Mouse (Mus musculus) midbrain, embryonic 11.5 days (tissue): Measurements from ENCODE around the gene Dmbt1. TPM values are rescaled to one million over a fixed set of nuclear protein-coding genes. Genes with fewer than 3 reads are reported as not detected.
"Not testable (repeated sequence)": the region's sequence is repeated elsewhere in the genome, so short reads cannot be mapped to it uniquely, and the experiment has no call there.

ENCODE experiments used
- ATAC-seq: fragments of 200-750 bp; cut with Nextera tagmentation; 2 replicates; pipeline ENCODE4 v1.8.0; 2017; ENCODE audit warnings: moderate TSS enrichment, moderate library complexity; ENCODE audit not compliant: low FRiP score
- DNase-seq: peaks from one replicate; pipeline ENCODE4 v3.0.0; 2015; ENCODE audit warnings: low spot score; ENCODE audit errors: missing footprints
- H3K27ac ChIP-seq: fragments of 300-500 bp; sonication (generic); 2 replicates; pipeline ENCODE4 v1.5.1; 2014; ENCODE audit warnings: low read depth, low read length
- H3K27me3 ChIP-seq: fragments of 300-500 bp; sonication (generic); 2 replicates; pipeline ENCODE4 v1.6.1; 2014; ENCODE audit warnings: mild to moderate bottlenecking, low read length, moderate library complexity, mixed read lengths; ENCODE audit not compliant: control insufficient read depth, insufficient read depth
- H3K36me3 ChIP-seq: fragments of 300-500 bp; sonication (generic); 2 replicates; pipeline ENCODE4 v1.6.1; 2014; ENCODE audit warnings: mild to moderate bottlenecking, low read length, moderate library complexity, mixed read lengths; ENCODE audit not compliant: control insufficient read depth, insufficient read depth
- H3K4me1 ChIP-seq: fragments of 300-500 bp; sonication (generic); 2 replicates; pipeline ENCODE4 v1.6.1; 2014; ENCODE audit warnings: low read length; ENCODE audit not compliant: control insufficient read depth, insufficient read depth
- H3K4me2 ChIP-seq: fragments of 300-500 bp; sonication (generic); 2 replicates; pipeline ENCODE4 v1.6.1; 2014; ENCODE audit warnings: mild to moderate bottlenecking, moderate library complexity
- H3K4me3 ChIP-seq: fragments of 300-500 bp; sonication (generic); 2 replicates; pipeline ENCODE4 v1.5.1; 2014; ENCODE audit warnings: low read depth, low read length
- H3K9ac ChIP-seq: fragments of 300-500 bp; sonication (generic); 2 replicates; pipeline ENCODE4 v1.6.1; 2014; ENCODE audit warnings: low read length
- H3K9me3 ChIP-seq: fragments of 300-500 bp; sonication (generic); 2 replicates; pipeline ENCODE4 v1.6.1; 2016; ENCODE audit warnings: low read length; ENCODE audit not compliant: control insufficient read depth
- WGBS: fragments of 180-500 bp; shearing (Covaris S2); extraction: QIAGEN DNeasy Blood & Tissue Kit; methylation state at CpG from one replicate; pipeline ENCODE4 v1.1.7; 2014; 5-methylcytosine and 5-hydroxymethylcytosine counted together
- polyA plus RNA-seq: library from polyadenylated mRNA; unstranded; fragments of >200 nt; fragmentation: Nextera tagmentation; extraction: Ambion mirVana; gene quantifications from 2 replicates; pipeline ENCODE4 v1.2.1, GENCODE M21; 2014

The Dmbt1 gene
- polyA plus RNA-seq, 1 experiment from 2014 or later, result not detected

GRCm38 (mm10) chr7:131036396-131036795 is 4.5 kb downstream of the Dmbt1 start:
- H3K36me3 ChIP-seq, result no peaks in the 10 kb centered on the region
- no peaks in the 10 kb centered on the region for H3K4me1 ChIP-seq
- ATAC-seq, result no peak
- no peak overlapping the region for H3K4me2 ChIP-seq
- no peaks in the 10 kb centered on the region for H3K27me3 ChIP-seq
- WGBS, result 87% methylated on average over 3 of the region's 3 CpGs
- no peak overlapping the region for H3K4me3 ChIP-seq
- H3K9ac ChIP-seq, result no peak overlapping the region
- no peak for DNase-seq
- H3K9me3 ChIP-seq, result no peaks in the 10 kb centered on the region
- no peak overlapping the region for H3K27ac ChIP-seq

GRCm38 (mm10) chr7:131037083-131037482 is 5.2 kb downstream of the Dmbt1 start:
- DNase-seq (no peak), ATAC-seq (no peak)
- Histone ChIP-seq H3K9ac (no peak overlapping the region), H3K4me1 (no peaks in the 10 kb centered on the region), H3K4me2 (no peak overlapping the region), H3K36me3 (no peaks in the 10 kb centered on the region), H3K4me3 (no peak overlapping the region), H3K9me3 (no peaks in the 10 kb centered on the region), H3K27me3 (no peaks in the 10 kb centered on the region), H3K27ac (no peak overlapping the region)
- 90% methylated on average over 2 of the region's 2 CpGs for WGBS

GRCm38 (mm10) chr7:131040760-131041159 is 8.9 kb downstream of the Dmbt1 start:
- H3K4me2 ChIP-seq, H3K27ac ChIP-seq, H3K4me1 ChIP-seq, ATAC-seq, H3K9me3 ChIP-seq, H3K4me3 ChIP-seq, H3K9ac ChIP-seq, H3K27me3 ChIP-seq, DNase-seq, H3K36me3 ChIP-seq: not testable (repeated sequence)
- WGBS, result 83% methylated on average over 8 of the region's 8 CpGs

GRCm38 (mm10) chr7:131042657-131043056 is 10.8 kb downstream of the Dmbt1 start:
- H3K27ac ChIP-seq, result no peak overlapping the region

GRCm38 (mm10) chr7:131045258-131045835 is 13.5 kb downstream of the Dmbt1 start:
- not testable (repeated sequence) for H3K27ac ChIP-seq, H3K36me3 ChIP-seq, H3K9me3 ChIP-seq, H3K9ac ChIP-seq, ATAC-seq, DNase-seq, H3K4me1 ChIP-seq, H3K4me3 ChIP-seq, H3K27me3 ChIP-seq, H3K4me2 ChIP-seq
- WGBS, result 33% methylated on average over 3 of the region's 3 CpGs

More at GRCm38 (mm10) chr7:131042657-131043056, 10.8 kb downstream of the Dmbt1 start:
- ATAC-seq, result no peak
- Histone ChIP-seq H3K27me3 (no peaks in the 10 kb centered on the region), H3K4me2 (no peak overlapping the region), H3K9me3 (no peaks in the 10 kb centered on the region), H3K9ac (no peak overlapping the region), H3K36me3 (no peaks in the 10 kb centered on the region), H3K4me3 (no peak overlapping the region), H3K4me1 (no peaks in the 10 kb centered on the region)
- DNase-seq, result no peak
- WGBS, result 71% methylated on average over 1 of the region's 1 CpGs

GRCm38 (mm10) chr7:131049829-131050228 is 18.0 kb downstream of the Dmbt1 start:
- not testable (repeated sequence) for H3K4me2 ChIP-seq, H3K36me3 ChIP-seq, H3K9me3 ChIP-seq, ATAC-seq, H3K4me3 ChIP-seq, DNase-seq, H3K9ac ChIP-seq, H3K27me3 ChIP-seq, H3K4me1 ChIP-seq, H3K27ac ChIP-seq
- 89% methylated on average over 8 of the region's 8 CpGs for WGBS

GRCm38 (mm10) chr7:131054808-131055370 is 23.0 kb downstream of the Dmbt1 start:
- no peak overlapping the region for H3K27ac ChIP-seq
- no peak overlapping the region for H3K9ac ChIP-seq
- H3K36me3 ChIP-seq, result no peaks in the 10 kb centered on the region
- no peak overlapping the region for H3K4me3 ChIP-seq
- H3K27me3 ChIP-seq, result no peaks in the 10 kb centered on the region
- no peaks in the 10 kb centered on the region for H3K9me3 ChIP-seq
- no peak for ATAC-seq
- DNase-seq, result no peak
- no peak overlapping the region for H3K4me2 ChIP-seq
- H3K4me1 ChIP-seq, result no peaks in the 10 kb centered on the region

- H3K27me3 ChIP-seq, ATAC-seq, H3K4me2 ChIP-seq, H3K36me3 ChIP-seq, H3K27ac ChIP-seq, H3K9me3 ChIP-seq, H3K9ac ChIP-seq, H3K4me3 ChIP-seq, DNase-seq, H3K4me1 ChIP-seq: not testable (repeated sequence)
- 80% methylated on average over 9 of the region's 9 CpGs for WGBS
Observed at GRCm38 (mm10) chr7:131057918-131058317, 26.1 kb downstream of the Dmbt1 start.

- H3K27ac ChIP-seq, H3K36me3 ChIP-seq: not testable (repeated sequence)
- 70% methylated on average over 2 of the region's 2 CpGs for WGBS
Observed at GRCm38 (mm10) chr7:131059808-131060207, 28.0 kb downstream of the Dmbt1 start.

More at GRCm38 (mm10) chr7:131059808-131060207, 28.0 kb downstream of the Dmbt1 start:
- not testable (repeated sequence) for H3K9ac ChIP-seq, H3K4me3 ChIP-seq, H3K4me1 ChIP-seq, DNase-seq, H3K4me2 ChIP-seq, H3K27me3 ChIP-seq, ATAC-seq, H3K9me3 ChIP-seq
